Mouse (Mus musculus): ENCODE data around the gene Cep95. TPM values are rescaled to one million over a fixed set of nuclear protein-coding genes. Genes with fewer than 3 reads are reported as not detected.

Gene Cep95
- polyA plus RNA-seq, 1 experiment from 2014 or later: 23.0 TPM

DNA sequence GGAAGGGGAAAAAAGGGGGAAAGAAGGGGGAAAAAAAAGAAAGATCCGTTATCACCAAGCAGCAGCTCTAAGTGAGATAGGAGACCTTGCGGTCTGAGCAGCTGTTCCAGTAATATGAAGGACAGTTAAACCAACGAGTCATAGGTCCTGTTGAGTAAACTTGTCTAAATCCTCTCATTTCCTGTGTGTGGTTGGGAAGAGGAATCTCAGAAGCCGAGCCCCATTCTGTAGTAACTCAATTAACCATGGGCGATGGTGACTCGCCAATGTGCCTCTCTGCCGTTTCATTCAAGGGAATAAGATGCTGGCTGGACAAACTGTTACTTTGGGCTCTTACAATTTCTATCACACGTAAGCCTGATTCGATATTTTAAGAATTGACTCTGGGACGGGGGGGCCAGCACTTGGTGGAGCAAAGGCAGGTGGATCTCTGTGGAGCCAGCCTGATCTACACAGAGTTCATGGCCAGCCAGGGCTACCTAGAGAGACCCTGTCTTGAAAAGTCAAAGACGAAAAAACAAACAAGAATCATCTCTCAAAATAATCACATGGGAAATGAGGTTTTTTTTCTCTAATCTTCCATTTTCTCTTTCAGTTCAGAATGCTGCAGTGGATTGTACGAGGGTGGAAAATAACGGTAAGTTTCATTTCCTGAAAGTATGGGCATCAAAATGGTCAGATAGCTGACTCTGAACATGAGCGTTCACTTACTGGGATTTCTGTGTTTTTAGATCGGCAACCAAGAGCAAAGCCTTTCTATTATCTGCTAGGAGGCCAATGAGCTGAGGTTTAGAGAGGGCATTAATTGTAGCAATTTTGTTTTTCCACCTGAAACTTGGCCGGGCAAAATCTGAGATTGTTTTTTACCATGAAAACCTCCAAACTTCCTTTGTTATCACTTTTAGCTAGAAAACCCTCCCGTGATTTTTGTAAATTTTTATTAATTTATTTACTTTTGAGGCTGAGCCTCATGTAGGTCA lies 37.7 kb upstream of the Cep95 start, which contains the start of gene Milr1:
Milr1 (plus strand) TSS at position 188 of the 980 bp plus-strand sequence.
- Histone ChIP-seq H3K4me1 (replicated peaks; ENCODE audit: control insufficient read depth, insufficient read depth, low read length) (no peaks in the 10 kb centered on the region), H3K9me3 (ENCODE audit: control insufficient read depth, low read length) (no peaks in the 10 kb centered on the region; the same call in 1 of the 2 replicates), H3K27me3 (ENCODE audit: control insufficient read depth, insufficient read depth, low read length) (no peaks in the 10 kb centered on the region), H3K4me2 (ENCODE audit: low read depth, low read length, severe bottlenecking) (no peak within 1 kb of the TSS), H3K9ac (ENCODE audit: low read length) (no peak within 1 kb of the TSS), H3K27ac (ENCODE audit: low read depth, low read length) (no peak within 1 kb of the TSS), H3K4me3 (ENCODE audit: low read depth, low read length) (no peak within 1 kb of the TSS), H3K36me3 (ENCODE audit: control insufficient read depth, insufficient read depth, low read length) (no peaks in the 10 kb centered on the region)
- WGBS: 92% methylated on average over 17 of the region's 17 CpGs
- DNase-seq (ENCODE audit: low spot score): no peak
- no peak for ATAC-seq (replicated peaks; ENCODE audit: low FRiP score)

DNA sequence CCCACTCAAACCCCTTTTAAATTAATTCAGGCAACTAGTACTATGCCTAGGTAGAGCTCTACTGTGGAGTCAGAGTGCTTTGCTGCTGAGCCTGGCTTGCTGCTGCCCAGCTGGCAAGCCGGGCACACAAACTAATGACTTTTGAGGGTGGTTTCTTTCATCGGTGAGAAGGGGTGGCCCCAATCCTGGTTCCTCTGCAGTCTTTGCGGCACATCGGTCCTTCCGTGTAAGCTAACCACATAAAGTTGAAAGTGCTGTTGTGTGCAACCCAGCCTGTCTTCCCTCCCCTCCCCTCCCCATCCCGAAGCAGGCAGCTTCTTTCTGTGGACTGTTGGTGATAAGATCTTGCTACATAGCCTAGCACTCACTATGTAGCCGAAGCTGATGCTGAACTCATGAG lies 36.9 kb upstream of the Cep95 start:
- no peaks in the 10 kb centered on the region for H3K4me1 ChIP-seq (replicated peaks; ENCODE audit: control insufficient read depth, insufficient read depth, low read length)
- 89% methylated on average over 7 of the region's 7 CpGs for WGBS
- DNase-seq (ENCODE audit: low spot score) (no peak), ATAC-seq (replicated peaks; ENCODE audit: low FRiP score) (no peak)
- H3K4me2 ChIP-seq (ENCODE audit: low read depth, low read length, severe bottlenecking): no peak overlapping the region
- H3K9ac ChIP-seq (ENCODE audit: low read length): no peak overlapping the region
- H3K27me3 ChIP-seq (ENCODE audit: control insufficient read depth, insufficient read depth, low read length): no peaks in the 10 kb centered on the region
- H3K4me3 ChIP-seq (ENCODE audit: low read depth, low read length): no peak overlapping the region
- no peaks in the 10 kb centered on the region for H3K36me3 ChIP-seq (ENCODE audit: control insufficient read depth, insufficient read depth, low read length)
- no peaks in the 10 kb centered on the region; the same call in 1 of the 2 replicates for H3K9me3 ChIP-seq (ENCODE audit: control insufficient read depth, low read length)
- H3K27ac ChIP-seq (ENCODE audit: low read depth, low read length): no peak overlapping the region

DNA sequence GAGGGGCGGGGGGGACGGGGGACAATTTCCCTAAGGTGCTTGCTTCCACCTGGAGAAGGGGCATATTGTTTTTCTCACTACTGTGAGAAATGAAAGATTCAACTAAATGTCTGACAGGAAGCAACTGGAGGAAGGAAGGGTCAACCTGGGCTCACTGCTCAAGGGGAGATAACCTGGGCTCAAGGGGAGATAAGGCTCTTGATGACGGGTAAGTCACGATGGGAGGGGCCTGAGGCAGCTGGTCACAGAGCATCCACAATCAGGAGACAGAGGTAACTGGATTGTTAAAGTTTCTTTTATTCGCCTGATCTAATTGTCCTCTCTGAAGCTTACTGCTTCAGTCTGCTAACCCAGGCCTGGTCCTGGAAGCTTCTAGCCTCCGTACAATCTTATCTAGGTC lies 35.7 kb upstream of the Cep95 start:
- DNase-seq (ENCODE audit: low spot score): no peak
- 92% methylated on average over 6 of the region's 6 CpGs for WGBS

DNA sequence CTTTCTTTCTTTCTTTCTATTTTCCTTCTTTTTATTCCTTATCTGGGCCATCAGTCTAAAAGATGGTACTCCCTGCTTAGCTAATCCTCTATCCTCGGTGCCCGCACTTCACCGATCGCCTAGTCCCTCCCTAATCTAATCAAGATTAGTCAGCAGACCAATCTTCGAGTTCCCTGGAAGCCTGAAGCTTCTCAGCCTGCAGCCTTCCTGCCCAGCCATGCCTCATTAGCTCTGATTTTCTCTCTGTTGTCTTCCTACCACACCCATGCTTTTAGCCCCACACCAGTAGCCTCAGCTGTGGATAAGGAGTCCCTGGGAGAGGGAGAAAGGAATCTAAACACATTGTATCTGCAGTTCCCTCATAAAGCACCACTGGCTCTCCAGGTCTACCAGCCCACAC lies 33.5 kb upstream of the Cep95 start:
- Histone ChIP-seq H3K27ac (ENCODE audit: low read depth, low read length) (no peak overlapping the region), H3K4me1 (replicated peaks; ENCODE audit: control insufficient read depth, insufficient read depth, low read length) (no peaks in the 10 kb centered on the region), H3K27me3 (ENCODE audit: control insufficient read depth, insufficient read depth, low read length) (no peaks in the 10 kb centered on the region), H3K36me3 (ENCODE audit: control insufficient read depth, insufficient read depth, low read length) (no peaks in the 10 kb centered on the region), H3K4me2 (ENCODE audit: low read depth, low read length, severe bottlenecking) (no peak overlapping the region), H3K4me3 (ENCODE audit: low read depth, low read length) (no peak overlapping the region), H3K9me3 (ENCODE audit: control insufficient read depth, low read length) (no peaks in the 10 kb centered on the region), H3K9ac (ENCODE audit: low read length) (no peak overlapping the region)
- 15% methylated on average over 5 of the region's 5 CpGs for WGBS
- DNase-seq (ENCODE audit: low spot score): no peak
- no peak for ATAC-seq (replicated peaks; ENCODE audit: low FRiP score)

More for the DNA sequence above, 35.7 kb upstream of the Cep95 start:
- Histone ChIP-seq H3K4me3 (ENCODE audit: low read depth, low read length) (no peak overlapping the region), H3K27ac (ENCODE audit: low read depth, low read length) (no peak overlapping the region), H3K36me3 (ENCODE audit: control insufficient read depth, insufficient read depth, low read length) (no peaks in the 10 kb centered on the region), H3K4me1 (replicated peaks; ENCODE audit: control insufficient read depth, insufficient read depth, low read length) (no peaks in the 10 kb centered on the region), H3K9ac (ENCODE audit: low read length) (no peak overlapping the region), H3K4me2 (ENCODE audit: low read depth, low read length, severe bottlenecking) (no peak overlapping the region), H3K9me3 (ENCODE audit: control insufficient read depth, low read length) (no peaks in the 10 kb centered on the region), H3K27me3 (ENCODE audit: control insufficient read depth, insufficient read depth, low read length) (no peaks in the 10 kb centered on the region)
- ATAC-seq (replicated peaks; ENCODE audit: low FRiP score): no peak

DNA sequence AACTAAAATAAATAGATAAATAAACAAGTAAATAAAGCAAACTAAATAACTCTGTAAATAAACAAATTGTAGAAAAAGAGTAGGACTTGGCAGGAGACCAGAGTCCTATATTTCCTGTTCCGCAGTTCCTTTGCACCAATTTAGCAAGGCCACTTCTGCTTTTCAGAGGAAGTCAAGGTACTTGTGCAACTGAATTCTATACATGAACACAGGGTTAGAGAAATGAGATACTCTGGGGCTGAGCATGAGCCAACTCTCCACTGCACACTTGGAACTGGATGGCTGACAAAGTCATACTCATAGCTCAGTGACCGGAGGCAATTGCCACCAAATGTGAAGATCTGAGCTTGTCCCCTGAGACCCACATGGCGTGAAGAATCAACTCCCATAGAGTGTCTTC lies 30.0 kb upstream of the Cep95 start:
- no peak overlapping the region for H3K4me2 ChIP-seq (ENCODE audit: low read depth, low read length, severe bottlenecking)
- H3K4me1 ChIP-seq (replicated peaks; ENCODE audit: control insufficient read depth, insufficient read depth, low read length): no peaks in the 10 kb centered on the region
- WGBS: 95% methylated on average over 3 of the region's 3 CpGs
- DNase-seq (ENCODE audit: low spot score): no peak
- no peak for ATAC-seq (replicated peaks; ENCODE audit: low FRiP score)
- no peak overlapping the region for H3K27ac ChIP-seq (ENCODE audit: low read depth, low read length)
- no peaks in the 10 kb centered on the region for H3K9me3 ChIP-seq (ENCODE audit: control insufficient read depth, low read length)
- H3K36me3 ChIP-seq (ENCODE audit: control insufficient read depth, insufficient read depth, low read length): no peaks in the 10 kb centered on the region
- H3K27me3 ChIP-seq (ENCODE audit: control insufficient read depth, insufficient read depth, low read length): no peaks in the 10 kb centered on the region
- no peak overlapping the region for H3K4me3 ChIP-seq (ENCODE audit: low read depth, low read length)
- no peak overlapping the region for H3K9ac ChIP-seq (ENCODE audit: low read length)

DNA sequence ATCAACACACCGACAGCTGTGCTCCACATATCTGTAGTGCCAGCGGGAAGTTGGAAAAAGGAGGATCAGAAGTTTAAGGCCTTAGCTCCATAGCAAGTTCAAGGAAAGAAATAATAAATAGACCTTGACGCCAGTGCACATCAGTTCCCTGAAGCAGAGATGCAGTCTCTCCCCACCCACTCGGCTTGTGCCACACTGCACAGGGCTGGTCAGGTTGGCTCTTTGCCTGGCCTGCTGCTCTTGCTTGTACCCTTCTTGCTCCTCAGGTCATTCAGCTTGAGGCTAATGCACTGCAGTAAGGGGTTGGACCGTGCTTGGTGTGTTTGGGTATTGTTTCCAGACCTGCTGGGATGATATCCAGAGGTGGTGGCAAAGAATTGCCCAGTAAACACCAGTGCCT lies 28.5 kb upstream of the Cep95 start:
- no peaks in the 10 kb centered on the region for H3K27me3 ChIP-seq (ENCODE audit: control insufficient read depth, insufficient read depth, low read length)
- H3K4me1 ChIP-seq (replicated peaks; ENCODE audit: control insufficient read depth, insufficient read depth, low read length): no peaks in the 10 kb centered on the region
- no peaks in the 10 kb centered on the region for H3K36me3 ChIP-seq (ENCODE audit: control insufficient read depth, insufficient read depth, low read length)
- no peaks in the 10 kb centered on the region for H3K9me3 ChIP-seq (ENCODE audit: control insufficient read depth, low read length)
- no peak overlapping the region for H3K27ac ChIP-seq (ENCODE audit: low read depth, low read length)
- WGBS: 91% methylated on average over 5 of the region's 5 CpGs
- DNase-seq (ENCODE audit: low spot score) (no peak), ATAC-seq (replicated peaks; ENCODE audit: low FRiP score) (no peak)
- H3K9ac ChIP-seq (ENCODE audit: low read length): no peak overlapping the region
- H3K4me3 ChIP-seq (ENCODE audit: low read depth, low read length): no peak overlapping the region
- no peak overlapping the region for H3K4me2 ChIP-seq (ENCODE audit: low read depth, low read length, severe bottlenecking)

DNA sequence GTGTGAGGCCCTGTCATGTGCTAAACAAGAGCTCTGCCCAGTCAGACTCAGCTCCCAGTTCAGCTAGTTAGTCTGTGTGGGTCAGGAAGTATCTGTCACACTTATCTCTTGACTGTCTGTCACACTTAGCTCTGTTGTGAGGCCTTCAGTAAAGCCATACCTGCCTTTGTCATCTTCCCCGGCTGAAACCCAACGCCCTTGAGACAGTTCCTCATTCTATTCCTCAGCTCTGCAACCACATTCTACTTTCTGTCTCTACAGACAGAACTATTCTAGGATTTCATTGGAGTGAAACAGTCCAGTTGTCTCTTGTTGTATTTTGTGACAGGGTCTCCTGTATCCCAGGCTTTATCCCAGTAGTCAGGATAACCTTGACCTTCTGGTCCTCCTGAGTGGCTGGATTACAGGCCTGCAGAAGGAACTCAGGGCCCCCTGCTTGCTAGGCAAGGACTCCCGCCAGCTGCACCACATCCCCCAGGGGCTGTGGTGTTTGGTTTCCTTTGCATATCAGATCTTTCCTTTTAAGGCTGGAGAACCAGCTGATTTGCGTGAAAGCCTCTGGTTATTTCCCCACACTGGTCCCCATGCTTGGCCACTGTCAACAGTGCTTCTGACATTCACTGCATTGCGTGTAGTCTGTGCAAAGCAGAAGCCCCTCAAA lies 26.8 kb upstream of the Cep95 start:
- ATAC-seq (replicated peaks; ENCODE audit: low FRiP score): no peak
- Histone ChIP-seq H3K4me2 (ENCODE audit: low read depth, low read length, severe bottlenecking) (no peak overlapping the region), H3K36me3 (ENCODE audit: control insufficient read depth, insufficient read depth, low read length) (no peaks in the 10 kb centered on the region; the same call in 1 of the 2 replicates), H3K9me3 (ENCODE audit: control insufficient read depth, low read length) (no peaks in the 10 kb centered on the region), H3K27ac (ENCODE audit: low read depth, low read length) (no peak overlapping the region), H3K4me1 (replicated peaks; ENCODE audit: control insufficient read depth, insufficient read depth, low read length) (no peaks in the 10 kb centered on the region), H3K4me3 (ENCODE audit: low read depth, low read length) (no peak overlapping the region), H3K27me3 (ENCODE audit: control insufficient read depth, insufficient read depth, low read length) (no peaks in the 10 kb centered on the region), H3K9ac (ENCODE audit: low read length) (no peak overlapping the region)
- WGBS: 67% methylated on average over 5 of the region's 5 CpGs
- DNase-seq (ENCODE audit: low spot score): no peak

DNA sequence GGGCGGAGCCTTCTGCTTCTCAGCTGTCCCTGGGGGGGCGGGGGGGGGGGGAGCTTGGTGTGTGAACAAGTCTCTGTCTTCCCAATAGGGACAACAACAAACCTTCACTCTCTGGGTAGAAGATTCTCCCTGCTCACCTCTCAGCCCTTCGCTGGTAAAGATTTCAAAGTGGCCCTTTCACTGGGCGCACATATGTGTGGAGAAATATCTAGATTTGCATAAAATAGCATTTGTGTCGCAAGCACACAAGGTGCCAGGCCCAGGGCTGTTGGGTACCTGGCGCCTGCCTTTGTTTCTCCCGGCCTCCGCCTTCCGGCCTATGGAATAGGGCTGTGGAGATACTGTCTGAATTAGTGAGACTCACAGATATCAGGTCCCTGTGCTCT lies 26.3 kb upstream of the Cep95 start:
- Histone ChIP-seq H3K27ac (ENCODE audit: low read depth, low read length) (no peak overlapping the region), H3K27me3 (ENCODE audit: control insufficient read depth, insufficient read depth, low read length) (no peaks in the 10 kb centered on the region), H3K4me2 (ENCODE audit: low read depth, low read length, severe bottlenecking) (no peak overlapping the region), H3K9me3 (ENCODE audit: control insufficient read depth, low read length) (no peaks in the 10 kb centered on the region), H3K36me3 (ENCODE audit: control insufficient read depth, insufficient read depth, low read length) (peaks cover 5% of the 10 kb centered on the region; the same call in 1 of the 2 replicates), H3K4me1 (replicated peaks; ENCODE audit: control insufficient read depth, insufficient read depth, low read length) (no peaks in the 10 kb centered on the region), H3K4me3 (ENCODE audit: low read depth, low read length) (no peak overlapping the region), H3K9ac (ENCODE audit: low read length) (no peak overlapping the region)
- DNase-seq (ENCODE audit: low spot score): no peak
- no peak for ATAC-seq (replicated peaks; ENCODE audit: low FRiP score)
- WGBS: 76% methylated on average over 9 of the region's 9 CpGs

Data from forebrain, embryonic 11.5 days (tissue).